Comparison of ENCODE assay signal across 12 mouse cellular contexts in genomic region chr7:132692719-132693118, GRCm38 (mm10).
DNase-seq lines count a peak whose midpoint lies in the region; ATAC-seq and TF ChIP-seq lines count a peak whose summit lies in the region.
"Had no signal": no experiment of that assay in that cellular context is flagged by ENCODE, and none has a peak within 500 bp of the region (broad histone marks: within the 10 kb centered on the region; RNA-seq: fewer than 3 reads in every experiment).

No protein-coding gene starts in this region.

- no peak overlapping the region for H3K9ac ChIP-seq in forebrain, embryonic 15.5 days (replicated peaks)
- no peak overlapping the region for H3K9ac ChIP-seq in forebrain, embryonic 11.5 days (ENCODE audit: low read length)
- no peak overlapping the region for H3K9ac ChIP-seq in kidney, postnatal 0 days (ENCODE audit: low read depth, low read length)
- no peak overlapping the region for H3K9ac ChIP-seq in lung, postnatal 0 days (replicated peaks; ENCODE audit: low read depth)
- H3K9ac ChIP-seq: heart, embryonic 12.5 days had no signal

- H3K9me3 ChIP-seq in forebrain, embryonic 15.5 days, result no peaks in the 10 kb centered on the region
- H3K9me3 ChIP-seq in forebrain, embryonic 11.5 days (ENCODE audit: control insufficient read depth, low read length), result no peaks in the 10 kb centered on the region; the same call in 1 of the 2 replicates
- no peaks in the 10 kb centered on the region for H3K9me3 ChIP-seq in kidney, postnatal 0 days (replicated peaks; ENCODE audit: low read length)
- no peaks in the 10 kb centered on the region for H3K9me3 ChIP-seq in lung, postnatal 0 days (ENCODE audit: low read length)

- no peak overlapping the region for H3K4me3 ChIP-seq in forebrain, embryonic 15.5 days
- no peak overlapping the region for H3K4me3 ChIP-seq in forebrain, embryonic 11.5 days (ENCODE audit: low read depth, low read length)
- no peak overlapping the region for H3K4me3 ChIP-seq in kidney, postnatal 0 days (replicated peaks; ENCODE audit: low read depth, low read length)
- no peak overlapping the region for H3K4me3 ChIP-seq in lung, postnatal 0 days (ENCODE audit: low read depth, low read length)
- H3K4me3 ChIP-seq: erythroblast, embryonic 14.5 days; heart, embryonic 12.5 days had no signal

- 48% methylated on average over 9 of the region's 9 CpGs for WGBS in forebrain, embryonic 15.5 days
- 78% methylated on average over 9 of the region's 9 CpGs for WGBS in forebrain, embryonic 11.5 days
- 74% methylated on average over 9 of the region's 9 CpGs for WGBS in kidney, postnatal 0 days
- WGBS in lung, postnatal 0 days, result 78% methylated on average over 9 of the region's 9 CpGs

- no peak overlapping the region for H3K27ac ChIP-seq in forebrain, embryonic 15.5 days (replicated peaks)
- no peak overlapping the region for H3K27ac ChIP-seq in forebrain, embryonic 11.5 days (ENCODE audit: low read depth, low read length)
- peak overlapping the region; percentile 50; the same call in 1 of the 2 replicates for H3K27ac ChIP-seq in kidney, postnatal 0 days
- H3K27ac ChIP-seq in lung, postnatal 0 days (ENCODE audit: low read length), result no peak overlapping the region
- H3K27ac ChIP-seq: macrophage had no signal

- no peaks in the 10 kb centered on the region for H3K36me3 ChIP-seq in forebrain, embryonic 15.5 days
- no peaks in the 10 kb centered on the region for H3K36me3 ChIP-seq in forebrain, embryonic 11.5 days (ENCODE audit: control insufficient read depth, insufficient read depth, low read length)
- H3K36me3 ChIP-seq in kidney, postnatal 0 days (ENCODE audit: insufficient read depth, low read length), result no peaks in the 10 kb centered on the region
- no peaks in the 10 kb centered on the region for H3K36me3 ChIP-seq in lung, postnatal 0 days (ENCODE audit: insufficient read depth, low read length)
- H3K36me3 ChIP-seq: heart, embryonic 12.5 days had no signal

- no peak overlapping the region for H3K4me2 ChIP-seq in forebrain, embryonic 15.5 days (replicated peaks)
- H3K4me2 ChIP-seq in forebrain, embryonic 11.5 days (ENCODE audit: low read depth, low read length, severe bottlenecking), result no peak overlapping the region
- no peak overlapping the region for H3K4me2 ChIP-seq in kidney, postnatal 0 days (ENCODE audit: low read length)
- no peak overlapping the region for H3K4me2 ChIP-seq in lung, postnatal 0 days (replicated peaks; ENCODE audit: low read depth, low read length)
- H3K4me2 ChIP-seq: heart, embryonic 12.5 days had no signal

- TF ChIP-seq EP300 in lung, postnatal 0 days (IDR thresholded peaks at IDR 0.05), result no peak

- peaks cover 5% of the 10 kb centered on the region for H3K4me1 ChIP-seq in forebrain, embryonic 15.5 days
- peaks cover 3% of the 10 kb centered on the region; the same call in 1 of the 2 replicates for H3K4me1 ChIP-seq in forebrain, embryonic 11.5 days (replicated peaks; ENCODE audit: control insufficient read depth, insufficient read depth, low read length)
- peaks cover 8% of the 10 kb centered on the region for H3K4me1 ChIP-seq in kidney, postnatal 0 days (replicated peaks; ENCODE audit: insufficient read depth, low read length)
- H3K4me1 ChIP-seq in lung, postnatal 0 days (ENCODE audit: insufficient read depth, low read depth, low read length), result peaks cover 25% of the 10 kb centered on the region

- TF ChIP-seq CTCF in kidney, postnatal 0 days (IDR thresholded peaks at IDR 0.05; ENCODE audit: low read depth), result no peak
- no peak for TF ChIP-seq CTCF in lung, postnatal 0 days (IDR thresholded peaks at IDR 0.05)

- H3K27me3 ChIP-seq in forebrain, embryonic 15.5 days, result no peaks in the 10 kb centered on the region
- H3K27me3 ChIP-seq in forebrain, embryonic 11.5 days (ENCODE audit: control insufficient read depth, insufficient read depth, low read length), result no peaks in the 10 kb centered on the region
- no peaks in the 10 kb centered on the region for H3K27me3 ChIP-seq in kidney, postnatal 0 days (ENCODE audit: insufficient read depth, low read length)
- H3K27me3 ChIP-seq in lung, postnatal 0 days (replicated peaks; ENCODE audit: insufficient read depth, low read length), result no peaks in the 10 kb centered on the region
- H3K27me3 ChIP-seq: heart, embryonic 12.5 days had no signal

- ATAC-seq in forebrain, embryonic 15.5 days (replicated peaks), result peak; percentile 41; the same call in 1 of the 2 replicates
- ATAC-seq in forebrain, embryonic 11.5 days (replicated peaks; ENCODE audit: low FRiP score), result no peak
- no peak for ATAC-seq in kidney, postnatal 0 days (replicated peaks; ENCODE audit: low FRiP score, low read depth)
- no peak for ATAC-seq in lung, postnatal 0 days

- no peak for DNase-seq in forebrain, embryonic 11.5 days (ENCODE audit: low spot score)
- DNase-seq in ovary, postnatal 36 days (ENCODE audit: low spot score), result peak; percentile 43
- DNase-seq in ovary, postnatal 14 days (ENCODE audit: low spot score), result no peak
- no peak for DNase-seq in kidney, postnatal 0 days (ENCODE audit: low spot score)
- peak; percentile 65 for DNase-seq in right cerebral cortex, postnatal 4 days
- no peak for DNase-seq in lung, postnatal 0 days (ENCODE audit: low spot score)
- DNase-seq in testis, postnatal 10 days (ENCODE audit: low spot score), result no peak
- DNase-seq: liver had no signal

Comparison
In these comparisons a context has a peak if more than half of its experiments do, and no peak if none do; other contexts are left out.
1. DNase-seq: peak in ovary, postnatal 36 days (single experiment) and right cerebral cortex, postnatal 4 days (single experiment); none in forebrain, embryonic 11.5 days (single experiment), ovary, postnatal 14 days (single experiment), kidney, postnatal 0 days (single experiment), lung, postnatal 0 days (single experiment) and testis, postnatal 10 days (single experiment).